Mouse (Mus musculus): ENCODE measurements at regions not wholly inside any gene's neighbourhood (a gene's known extent, or its start where the extent isn't known, plus 50 kb on each side); places are given as distances from the start of the nearest gene placed in this dataset.

DNA sequence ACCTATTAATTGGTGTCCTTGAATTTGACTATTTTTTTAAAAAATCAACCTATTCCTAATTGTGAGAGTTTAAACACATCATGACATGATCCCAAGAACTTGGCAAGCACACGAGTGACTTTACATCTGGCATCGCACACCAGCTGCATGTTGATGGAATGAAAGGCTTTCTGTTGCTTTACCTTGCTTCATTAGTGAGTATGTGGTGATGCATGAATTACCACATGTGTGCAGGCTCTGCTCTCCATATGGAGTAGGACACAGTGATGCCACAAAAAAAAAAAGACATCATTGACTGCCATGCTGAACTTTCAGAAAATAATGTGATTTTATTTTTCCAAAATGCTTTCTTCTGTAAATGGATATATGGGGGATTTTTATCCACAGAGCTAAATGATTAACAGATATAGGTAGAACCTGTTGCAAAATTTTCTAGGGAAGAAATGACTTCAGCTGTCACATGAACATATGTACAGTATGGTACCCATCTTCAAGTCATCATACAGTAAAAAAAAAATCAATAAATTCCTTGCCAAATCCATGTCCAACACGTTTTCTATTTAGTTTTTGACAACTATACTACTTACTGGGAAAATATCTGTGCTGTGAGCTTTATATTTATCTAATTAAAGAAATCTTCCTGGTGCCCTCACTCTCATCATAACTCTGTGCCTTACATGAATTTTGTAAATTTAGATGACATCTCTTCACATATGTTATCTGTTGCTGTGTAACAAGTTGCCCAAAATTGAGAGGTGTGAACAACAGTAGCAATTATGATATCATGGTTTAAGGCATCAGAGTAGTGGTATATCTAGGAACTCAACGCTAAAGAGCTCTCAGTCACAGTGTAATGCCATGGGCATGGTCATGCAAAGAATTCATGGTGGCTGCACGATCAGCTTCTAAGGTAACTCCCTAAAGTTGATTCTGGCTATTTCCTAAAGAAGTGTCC, 84.0 kb upstream of the Arrdc3 start:
- no peak for DNase-seq

DNA sequence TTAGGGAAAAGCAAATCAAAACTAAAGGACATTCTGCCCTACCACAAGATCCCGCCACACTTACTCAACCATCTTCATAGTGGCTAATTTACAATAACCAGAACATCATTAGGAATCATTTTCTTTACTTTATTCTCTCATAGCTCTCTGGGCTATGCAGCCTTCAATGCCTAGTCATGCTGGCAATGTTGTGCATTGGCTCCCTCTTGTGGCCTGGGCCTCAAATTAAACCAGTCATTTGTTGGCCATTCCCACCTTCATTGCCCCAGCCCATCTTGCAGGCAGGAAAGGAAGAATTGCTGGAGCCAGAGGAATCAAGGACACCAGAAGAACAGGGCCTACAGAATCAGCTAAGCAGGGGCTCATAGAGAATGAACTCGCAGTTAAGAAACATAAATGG, 77.0 kb upstream of the Arrdc3 start:
- DNase-seq, result peak; percentile 69 to 72

DNA sequence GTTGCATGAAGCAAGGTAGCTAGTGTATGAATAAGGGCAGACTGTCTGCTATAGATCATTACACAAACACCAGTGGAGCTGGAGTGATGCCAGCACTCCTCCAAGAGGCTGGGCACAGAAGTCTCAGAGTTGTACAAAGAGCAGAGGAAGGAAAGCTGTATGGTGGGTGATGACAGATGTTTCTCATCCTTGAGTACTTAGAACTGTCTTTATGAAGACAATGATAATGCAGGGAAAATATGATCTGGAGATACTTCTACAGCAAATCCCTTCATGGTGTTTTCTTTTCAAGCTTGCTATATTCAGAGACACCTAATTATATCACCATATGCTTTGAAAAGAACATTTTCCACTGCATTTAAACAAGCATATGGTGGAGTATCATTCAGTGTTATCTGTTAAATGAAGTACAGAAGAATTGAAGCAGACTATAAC, 56.1 kb upstream of the Arrdc3 start:
- peak; percentile 54 to 71 for DNase-seq
